14 mouse cellular contexts compared by ENCODE assay signal in genomic region chr6:142961721-142962455, GRCm38 (mm10). TPM values are rescaled to one million over a fixed set of nuclear protein-coding genes. Genes with fewer than 3 reads are reported as not detected.
DNase-seq lines count a peak whose midpoint lies in the region; ATAC-seq and TF ChIP-seq lines count a peak whose summit lies in the region.
"Had no signal": no experiment of that assay in that cellular context is flagged by ENCODE, and none has a peak within 500 bp of the region (broad histone marks: within the 10 kb centered on the region; RNA-seq: fewer than 3 reads in every experiment).

No protein-coding gene starts in this region.

- TF ChIP-seq CTCF in intestine, postnatal 0 days (IDR thresholded peaks at IDR 0.05; ENCODE audit: low read depth): no peak
- no peak for TF ChIP-seq CTCF in ES-Bruce4 (IDR thresholded peaks at IDR 0.05; ENCODE audit: low read depth, low read length)

- H3K4me2 ChIP-seq in intestine, embryonic 14.5 days (ENCODE audit: low read length): peak overlapping the region; percentile 69
- no peak overlapping the region for H3K4me2 ChIP-seq in intestine, postnatal 0 days (replicated peaks; ENCODE audit: low read depth)
- H3K4me2 ChIP-seq in forebrain, embryonic 12.5 days: peak overlapping the region; percentile 93
- H3K4me2 ChIP-seq in midbrain, embryonic 11.5 days: peak overlapping the region; percentile 90

- no peak for ATAC-seq in intestine, embryonic 14.5 days (replicated peaks; ENCODE audit: low FRiP score, low TSS enrichment, low read depth)
- ATAC-seq in intestine, postnatal 0 days: no peak
- no peak for ATAC-seq in forebrain, embryonic 12.5 days (ENCODE audit: low FRiP score)
- ATAC-seq in midbrain, embryonic 11.5 days (ENCODE audit: low FRiP score): no peak
- ATAC-seq: inflammation-experienced regulatory T-cells, adult 6 months had no signal

- peaks cover 3% of the 10 kb centered on the region; the same call in 1 of the 2 replicates for H3K27me3 ChIP-seq in intestine, embryonic 14.5 days (replicated peaks; ENCODE audit: control insufficient read depth, insufficient read depth, low read length)
- peaks cover 23% of the 10 kb centered on the region for H3K27me3 ChIP-seq in intestine, postnatal 0 days (replicated peaks; ENCODE audit: control insufficient read depth, insufficient read depth, low read length)
- no peaks in the 10 kb centered on the region for H3K27me3 ChIP-seq in ES-Bruce4 (ENCODE audit: control insufficient read depth, insufficient read depth, low read length, poor library complexity, severe bottlenecking)
- 0 out of 2 replicates have a peak, but pooled peaks cover 7% of the 10 kb centered on the region for H3K27me3 ChIP-seq in forebrain, embryonic 12.5 days
- no peaks in the 10 kb centered on the region for H3K27me3 ChIP-seq in midbrain, embryonic 11.5 days (ENCODE audit: control insufficient read depth, insufficient read depth, low read length)

- peak; percentile 45; the same call in 1 of the 2 replicates for TF ChIP-seq EP300 in ES-Bruce4 (IDR thresholded peaks at IDR 0.05; ENCODE audit: insufficient read depth, low read depth, low read length)

- H3K4me3 ChIP-seq in intestine, embryonic 14.5 days (ENCODE audit: low read depth, low read length): peak overlapping the region; percentile 51; the same call in 1 of the 2 replicates
- H3K4me3 ChIP-seq in intestine, postnatal 0 days (ENCODE audit: low read depth, low read length): no peak overlapping the region
- no peak overlapping the region for H3K4me3 ChIP-seq in ES-Bruce4 (ENCODE audit: low read depth, low read length)
- 0 out of 2 replicates have a peak overlapping the region, but pooled peaks have one; percentile 7 for H3K4me3 ChIP-seq in forebrain, embryonic 12.5 days (replicated peaks)
- H3K4me3 ChIP-seq in midbrain, embryonic 11.5 days (ENCODE audit: low read depth, low read length): no peak overlapping the region
- H3K4me3 ChIP-seq: gastrocnemius, adult 2 months; limb, embryonic 12.5 days; myocyte had no signal

- H3K4me1 ChIP-seq in intestine, embryonic 14.5 days (replicated peaks; ENCODE audit: control insufficient read depth, insufficient read depth, low read length): peaks cover 16% of the 10 kb centered on the region
- no peaks in the 10 kb centered on the region for H3K4me1 ChIP-seq in intestine, postnatal 0 days (replicated peaks; ENCODE audit: control insufficient read depth, insufficient read depth, low read length)
- H3K4me1 ChIP-seq in ES-Bruce4 (ENCODE audit: control insufficient read depth, insufficient read depth, low read length): no peaks in the 10 kb centered on the region
- H3K4me1 ChIP-seq in forebrain, embryonic 12.5 days: peaks cover 27% of the 10 kb centered on the region
- H3K4me1 ChIP-seq in midbrain, embryonic 11.5 days (ENCODE audit: control insufficient read depth, insufficient read depth, low read length): peaks cover 3% of the 10 kb centered on the region; the same call in 1 of the 2 replicates

- H3K36me3 ChIP-seq in intestine, embryonic 14.5 days (ENCODE audit: control insufficient read depth, insufficient read depth, low read length): no peaks in the 10 kb centered on the region
- no peaks in the 10 kb centered on the region for H3K36me3 ChIP-seq in intestine, postnatal 0 days (ENCODE audit: control insufficient read depth, insufficient read depth)
- no peaks in the 10 kb centered on the region for H3K36me3 ChIP-seq in ES-Bruce4 (ENCODE audit: control insufficient read depth, insufficient read depth, low read length, poor library complexity, severe bottlenecking)
- H3K36me3 ChIP-seq in forebrain, embryonic 12.5 days (replicated peaks): 0 out of 2 replicates have a peak, but pooled peaks cover 6% of the 10 kb centered on the region
- no peaks in the 10 kb centered on the region for H3K36me3 ChIP-seq in midbrain, embryonic 11.5 days (ENCODE audit: control insufficient read depth, insufficient read depth, low read length)
- H3K36me3 ChIP-seq: limb, embryonic 12.5 days had no signal

- no peak for TF ChIP-seq POLR2A in ES-Bruce4 (IDR thresholded peaks at IDR 0.05; ENCODE audit: insufficient read depth, low read length)

- DNase-seq in intestine, embryonic 14.5 days (ENCODE audit: low spot score): no peak
- peak; percentile 82 for DNase-seq in midbrain, embryonic 11.5 days (ENCODE audit: low spot score, missing footprints)
- no peak for DNase-seq in retina, embryonic 14.5 days (ENCODE audit: low spot score)
- DNase-seq in cerebellum, adult 9-11 months: no peak
- no peak for DNase-seq in layer of hippocampus, postnatal 25 days (ENCODE audit: extremely low spot score in 1 of 2, low spot score in 1 of 2)
- DNase-seq: cerebellum, adult 11 months; gastrocnemius, adult 2 months; lung, postnatal 10 days had no signal

- 57% methylated on average over 9 of the region's 9 CpGs for WGBS in intestine, embryonic 14.5 days
- WGBS in intestine, postnatal 0 days: 64% methylated on average over 9 of the region's 9 CpGs
- WGBS in forebrain, embryonic 12.5 days: 82% methylated on average over 9 of the region's 9 CpGs
- 83% methylated on average over 9 of the region's 9 CpGs for WGBS in midbrain, embryonic 11.5 days

- H3K27ac ChIP-seq in intestine, embryonic 14.5 days (ENCODE audit: low read depth): no peak overlapping the region
- no peak overlapping the region for H3K27ac ChIP-seq in intestine, postnatal 0 days (ENCODE audit: low read depth, low read length)
- H3K27ac ChIP-seq in ES-Bruce4 (ENCODE audit: insufficient read depth, low read length): no peak overlapping the region
- H3K27ac ChIP-seq in forebrain, embryonic 12.5 days: no peak overlapping the region
- no peak overlapping the region for H3K27ac ChIP-seq in midbrain, embryonic 11.5 days (ENCODE audit: low read depth, low read length)
- H3K27ac ChIP-seq: gastrocnemius, adult 2 months; limb, embryonic 12.5 days had no signal

- H3K9ac ChIP-seq in intestine, embryonic 14.5 days (ENCODE audit: low read length): no peak overlapping the region
- no peak overlapping the region for H3K9ac ChIP-seq in intestine, postnatal 0 days (ENCODE audit: low read depth, low read length)
- H3K9ac ChIP-seq in ES-Bruce4 (ENCODE audit: low read depth, poor library complexity, severe bottlenecking): no peak overlapping the region
- no peak overlapping the region for H3K9ac ChIP-seq in forebrain, embryonic 12.5 days
- H3K9ac ChIP-seq in midbrain, embryonic 11.5 days (ENCODE audit: low read length): no peak overlapping the region
- H3K9ac ChIP-seq: limb, embryonic 12.5 days had no signal

- no peaks in the 10 kb centered on the region for H3K9me3 ChIP-seq in intestine, embryonic 14.5 days (ENCODE audit: control insufficient read depth, low read length)
- no peaks in the 10 kb centered on the region for H3K9me3 ChIP-seq in intestine, postnatal 0 days (ENCODE audit: control insufficient read depth)
- H3K9me3 ChIP-seq in ES-Bruce4 (replicated peaks; ENCODE audit: control insufficient read depth, insufficient read depth, low read length, poor library complexity, severe bottlenecking): no peaks in the 10 kb centered on the region
- H3K9me3 ChIP-seq in forebrain, embryonic 12.5 days: no peaks in the 10 kb centered on the region
- no peaks in the 10 kb centered on the region; the same call in 1 of the 2 replicates for H3K9me3 ChIP-seq in midbrain, embryonic 11.5 days (ENCODE audit: control insufficient read depth, low read length)
- H3K9me3 ChIP-seq: limb, embryonic 12.5 days had no signal

RNA-seq across cellular contexts. Expression of gene St8sia1, which starts 2.4 kb away (rescaled TPM):
- 1.8 and 2.3 TPM in 2 replicates for polyA plus RNA-seq in intestine, embryonic 14.5 days (2014; fragmentation: Nextera tagmentation; extraction: Ambion mirVana)
- 0.17 and 0.34 TPM in 2 replicates for polyA plus RNA-seq in intestine, postnatal 0 days (2015; fragmentation: Nextera tagmentation; extraction: Ambion mirVana)
- 2.3 and 2.5 TPM in 2 replicates for polyA plus RNA-seq in ES-Bruce4 (2011; ENCODE audit: insufficient read depth, insufficient read length, low read depth, missing spikeins)
- polyA plus RNA-seq in forebrain, embryonic 12.5 days (2016; fragmentation: Nextera tagmentation; extraction: Ambion mirVana): 6.3 and 6.4 TPM in 2 replicates
- 3.8 and 5.4 TPM in 2 replicates for polyA plus RNA-seq in midbrain, embryonic 11.5 days (2014; fragmentation: Nextera tagmentation; extraction: Ambion mirVana)
- total RNA-seq in layer of hippocampus, postnatal 25 days (2021): 10 to 100 TPM; 30.6 to 33.2 TPM

Comparison
In these comparisons a context has a peak if more than half of its experiments do, and no peak if none do; other contexts are left out.
1. H3K4me3 ChIP-seq: peak in intestine, embryonic 14.5 days (single experiment) and forebrain, embryonic 12.5 days (single experiment); none in intestine, postnatal 0 days (single experiment), ES-Bruce4 (single experiment) and midbrain, embryonic 11.5 days (single experiment).